Mouse (Mus musculus) myocyte (in vitro differentiated cells): Measurements from ENCODE around the gene Taf1c. TPM values are rescaled to one million over a fixed set of nuclear protein-coding genes. Genes with fewer than 3 reads are reported as not detected.

Source experiments
- H3K27me3 ChIP-seq: one replicate; pipeline ENCODE4 v1.6.1; 2011; ENCODE audit not compliant: control insufficient read depth, insufficient read depth, insufficient read length
- H3K36me3 ChIP-seq: one replicate; pipeline ENCODE4 v1.6.1; 2011; ENCODE audit not compliant: control insufficient read depth, insufficient read depth
- H3K4me2 ChIP-seq: one replicate; pipeline ENCODE4 v1.6.1; 2011; ENCODE audit warnings: low read depth, control low read depth
- H3K4me3 ChIP-seq: one replicate; pipeline ENCODE4 v1.5.1; 2011; ENCODE audit warnings: mild to moderate bottlenecking, control low read depth, moderate library complexity
- H3K79me2 ChIP-seq: one replicate; pipeline ENCODE4 v1.6.1; 2011; ENCODE audit not compliant: control insufficient read depth, insufficient read depth
- H3ac ChIP-seq: one replicate; pipeline ENCODE4 v1.6.1; 2011; ENCODE audit not compliant: control insufficient read depth, insufficient read length
- CEBPB ChIP-seq: IDR thresholded peaks from 2 replicates; pipeline ENCODE4 v1.6.1; 2011; ENCODE audit warnings: mild to moderate bottlenecking, moderate library complexity; ENCODE audit not compliant: poor library complexity, insufficient read depth, severe bottlenecking
- E2F4 ChIP-seq: IDR thresholded peaks from one replicate; pipeline ENCODE4 v1.6.1; 2011; ENCODE audit warnings: mild to moderate bottlenecking, control low read depth, moderate library complexity; ENCODE audit not compliant: insufficient read depth
- MAX ChIP-seq: IDR thresholded peaks from one replicate; pipeline ENCODE4 v1.6.1; 2011; ENCODE audit warnings: low read depth, mild to moderate bottlenecking, control low read depth
- MYOD1 ChIP-seq, 3 experiments: IDR thresholded peaks; one replicate each; pipeline ENCODE4 v1.6.1; 2011; ENCODE audit warnings: control low read depth in 2 of 3, low read depth in 2 of 3, mild to moderate bottlenecking in 2 of 3, moderate library complexity in 1 of 3; ENCODE audit not compliant: insufficient read length in 2 of 3, control insufficient read depth in 1 of 3
- MYOG ChIP-seq, 3 experiments: IDR thresholded peaks; one replicate each; pipeline ENCODE4 v1.6.1; 2011; ENCODE audit warnings: control low read depth in 2 of 3, low read depth in 2 of 3, mild to moderate bottlenecking in 2 of 3; ENCODE audit not compliant: insufficient read length in 2 of 3, control insufficient read depth in 1 of 3, insufficient read depth in 1 of 3
- POLR2A ChIP-seq: IDR thresholded peaks from one replicate; pipeline ENCODE4 v1.6.1; 2011; ENCODE audit warnings: low read depth, mild to moderate bottlenecking, control low read depth, moderate library complexity; ENCODE audit not compliant: insufficient read length
- POLR2AphosphoS2 ChIP-seq: IDR thresholded peaks from one replicate; pipeline ENCODE4 v1.6.1; 2011; ENCODE audit warnings: low read depth, control low read depth; ENCODE audit not compliant: insufficient read length
- REST ChIP-seq: IDR thresholded peaks from one replicate; pipeline ENCODE4 v1.6.1; 2011; ENCODE audit warnings: mild to moderate bottlenecking, control low read depth, moderate library complexity; ENCODE audit not compliant: insufficient read depth, insufficient read length
- SRF ChIP-seq: IDR thresholded peaks from one replicate; pipeline ENCODE4 v1.6.1; 2011; ENCODE audit warnings: low read depth; ENCODE audit not compliant: control insufficient read depth, insufficient read length
- TCF12 ChIP-seq: IDR thresholded peaks from one replicate; pipeline ENCODE4 v1.6.1; 2011; ENCODE audit warnings: mild to moderate bottlenecking, control low read depth; ENCODE audit not compliant: poor library complexity, insufficient read depth, severe bottlenecking
- TCF3 ChIP-seq: IDR thresholded peaks from one replicate; pipeline ENCODE4 v1.6.1; 2011; ENCODE audit warnings: low read depth, control low read depth; ENCODE audit not compliant: insufficient read length
- USF1 ChIP-seq: IDR thresholded peaks from one replicate; pipeline ENCODE4 v1.6.1; 2011; ENCODE audit warnings: low read depth, mild to moderate bottlenecking, control low read depth, moderate library complexity
- polyA plus RNA-seq: library from polyadenylated mRNA; unstranded; fragments of >200 nt; fragmentation: generic; extraction: Trizol; gene quantifications from one replicate; pipeline ENCODE4 v1.2.1, GENCODE M21; 2012; ENCODE audit warnings: missing spikeins

Gene Taf1c
- polyA plus RNA-seq, 1 experiment: 6.8 TPM

DNA sequence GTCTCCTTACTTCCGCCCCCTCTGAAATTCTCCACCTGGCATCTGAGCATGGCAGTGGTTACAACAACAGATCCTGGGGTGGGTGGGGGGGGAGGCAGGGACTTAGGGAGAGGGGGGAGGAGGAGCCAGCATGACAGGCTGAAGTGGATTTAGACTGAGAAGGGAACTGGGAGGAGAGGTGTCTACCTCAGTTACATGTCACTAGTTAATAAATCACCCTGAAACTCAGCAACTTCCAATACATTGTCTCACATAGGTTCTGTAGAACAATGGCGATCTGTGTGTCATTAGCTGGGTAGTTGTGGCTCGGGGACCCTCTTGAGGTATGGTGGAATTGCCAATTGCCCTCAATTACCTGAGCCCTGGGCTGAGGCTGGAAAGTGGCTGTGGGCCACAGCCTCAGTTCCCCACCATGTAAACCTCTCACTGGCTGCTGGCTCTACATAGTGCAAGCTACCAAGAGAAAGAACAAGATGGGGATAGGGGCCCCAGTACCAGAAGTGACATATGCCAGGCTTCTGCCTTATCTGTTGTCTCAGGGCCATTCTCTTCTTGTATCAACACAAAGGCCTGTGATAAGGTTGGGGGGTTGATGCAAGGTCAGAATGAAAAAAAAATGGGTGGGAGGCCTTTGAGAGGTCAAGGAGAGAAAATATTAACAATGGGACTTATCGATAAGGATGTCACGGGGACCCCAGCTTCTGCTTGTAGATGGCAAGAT, 24.4 kb downstream of the Taf1c start:
- no peak overlapping the region for H3ac ChIP-seq

DNA sequence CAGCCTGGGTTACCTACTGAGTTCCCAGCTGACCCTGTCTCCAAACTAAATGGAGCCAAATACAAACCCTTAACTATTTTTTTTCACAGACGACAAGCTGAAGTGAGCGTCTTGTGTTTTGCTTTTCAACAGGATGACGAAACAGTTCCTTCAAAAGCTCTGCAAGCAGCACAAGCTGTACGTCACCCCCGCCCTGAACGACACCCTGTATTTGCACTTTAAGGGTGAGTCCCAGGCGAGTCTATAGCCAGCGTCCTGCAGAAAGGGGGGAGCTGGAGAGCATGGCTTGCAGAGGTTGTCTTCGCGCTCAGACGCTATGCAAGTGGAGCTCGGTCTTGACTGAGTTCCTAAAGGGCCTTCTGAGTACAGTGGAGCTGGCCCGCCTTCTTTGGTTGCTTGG, 25.9 kb downstream of the Taf1c start:
- H3K4me3 ChIP-seq: no peak overlapping the region
- H3K4me2 ChIP-seq: no peak overlapping the region
- H3K79me2 ChIP-seq: no peaks in the 10 kb centered on the region
- TF ChIP-seq TCF12: no peak
- TF ChIP-seq REST: no peak
- no peak for TF ChIP-seq POLR2A
- TF ChIP-seq TCF3: no peak
- TF ChIP-seq E2F4: no peak
- no peaks in the 10 kb centered on the region for H3K36me3 ChIP-seq
- peaks cover 68% of the 10 kb centered on the region for H3K27me3 ChIP-seq
- no peak overlapping the region for H3ac ChIP-seq

More for the DNA sequence above, 24.4 kb downstream of the Taf1c start:
- TF ChIP-seq SRF (no peak), MYOG (IDR thresholded peaks at IDR 0.05; ENCODE audit: control insufficient read depth in 1 of 3, insufficient read depth in 1 of 3, insufficient read length in 2 of 3, low read depth in 2 of 3) (no peak), POLR2A (no peak), POLR2AphosphoS2 (no peak), REST (no peak), USF1 (no peak), TCF12 (no peak), MAX (no peak), MYOD1 (IDR thresholded peaks at IDR 0.05; ENCODE audit: control insufficient read depth in 1 of 3, insufficient read length in 2 of 3, low read depth in 2 of 3) (no peak), TCF3 (no peak), CEBPB (no peak), E2F4 (no peak)
- H3K79me2 ChIP-seq: no peaks in the 10 kb centered on the region
- peaks cover 68% of the 10 kb centered on the region for H3K27me3 ChIP-seq
- no peaks in the 10 kb centered on the region for H3K36me3 ChIP-seq
- no peak overlapping the region for H3K4me2 ChIP-seq
- no peak overlapping the region for H3K4me3 ChIP-seq

DNA sequence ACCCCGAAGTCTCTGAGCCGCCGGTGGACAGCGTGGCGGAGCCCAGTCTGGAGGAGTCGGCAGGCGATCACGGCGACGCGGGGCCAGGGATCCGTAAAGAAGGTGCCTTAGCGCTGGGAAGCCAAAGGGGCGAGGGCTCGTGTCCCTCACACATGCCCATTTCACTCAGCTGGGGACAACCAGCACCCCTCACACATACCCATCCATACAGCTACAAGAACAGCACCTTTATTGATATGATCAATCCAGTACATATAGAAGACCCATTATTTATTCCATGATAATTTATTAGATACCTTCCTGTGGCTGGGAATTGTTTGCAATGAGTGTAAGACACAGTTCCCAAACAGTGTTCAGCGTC, 29.7 kb downstream of the Taf1c start:
- Histone ChIP-seq H3K36me3 (no peaks in the 10 kb centered on the region), H3K79me2 (no peaks in the 10 kb centered on the region), H3K4me3 (peak overlapping the region; percentile 30), H3ac (peak overlapping the region; percentile 76), H3K4me2 (peak overlapping the region; percentile 96), H3K27me3 (peaks cover 42% of the 10 kb centered on the region)
- no peak for TF ChIP-seq REST
- TF ChIP-seq MYOG (IDR thresholded peaks at IDR 0.05; ENCODE audit: control insufficient read depth in 1 of 3, insufficient read depth in 1 of 3, insufficient read length in 2 of 3, low read depth in 2 of 3): peak in 1 of 3 experiments; percentile 4

DNA sequence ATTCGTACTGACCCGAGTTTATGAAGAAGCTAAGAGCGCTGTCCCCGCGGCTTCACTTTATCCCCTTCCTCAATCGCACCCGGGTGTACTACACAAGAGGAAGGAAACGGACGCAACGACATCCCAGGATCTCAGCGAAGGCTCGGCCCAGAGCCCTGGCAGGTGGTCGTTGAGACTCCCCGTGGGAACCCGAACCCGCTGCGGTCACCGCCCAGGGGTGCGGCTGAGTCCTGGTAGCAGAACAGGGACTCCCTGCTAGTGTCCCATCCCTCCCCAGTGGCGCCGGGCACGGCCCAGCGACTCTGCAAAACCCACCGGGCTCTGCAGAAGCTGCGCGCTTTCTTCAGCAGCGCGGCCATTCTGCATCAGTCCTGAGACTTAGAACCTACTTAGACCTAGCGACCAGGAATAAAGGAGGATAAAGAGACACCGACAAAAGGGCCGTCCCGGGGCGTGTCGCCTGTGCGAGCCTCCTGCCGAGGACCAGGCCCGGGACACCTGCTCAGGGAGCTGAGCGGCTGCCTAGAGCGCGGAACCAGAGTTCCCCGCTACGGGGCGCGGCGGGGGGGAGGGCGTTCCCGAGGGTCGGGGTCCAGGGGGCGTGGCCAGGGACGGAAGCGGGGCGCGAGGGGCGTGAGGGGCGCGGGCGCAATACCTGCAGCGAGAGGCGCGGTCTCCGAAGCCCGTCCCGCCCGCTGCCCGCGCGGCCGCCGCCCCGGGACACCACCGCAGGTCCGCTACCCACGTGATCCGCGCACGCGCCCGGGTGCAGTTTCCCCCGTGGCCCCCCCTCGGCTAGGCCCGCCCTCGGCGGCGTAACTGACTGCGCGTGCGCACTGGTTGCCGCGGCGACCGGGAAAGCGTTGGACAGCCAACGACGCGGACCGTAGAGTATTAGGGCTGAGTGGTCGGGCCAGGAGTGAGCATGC, 30.3 kb downstream of the Taf1c start, which contains the start of the genes Hsdl1 and Dnaaf1:
Gene Hsdl1 (minus strand): TSS at position 747 of the 929 bp plus-strand sequence.
Gene Dnaaf1 (plus strand): TSS at position 799 of the 929 bp plus-strand sequence.
- Histone ChIP-seq H3K4me2 (peak within 1 kb of the TSS; percentile 96), H3K79me2 (no peaks in the 10 kb centered on the region), H3ac (peak within 1 kb of the TSS; percentile 76), H3K36me3 (no peaks in the 10 kb centered on the region), H3K4me3 (peak within 1 kb of the TSS; percentile 30), H3K27me3 (peaks cover 35% of the 10 kb centered on the region)
- peak; percentile 72 for TF ChIP-seq USF1
- no peak for TF ChIP-seq CEBPB
- peak; percentile 93 for TF ChIP-seq POLR2A
- no peak for TF ChIP-seq E2F4
- TF ChIP-seq MAX: no peak
- peak in 1 of 3 experiments; percentile 27 for TF ChIP-seq MYOD1 (IDR thresholded peaks at IDR 0.05; ENCODE audit: control insufficient read depth in 1 of 3, insufficient read length in 2 of 3, low read depth in 2 of 3)
- no peak for TF ChIP-seq TCF3
- peak in 1 of 3 experiments; percentile 4 for TF ChIP-seq MYOG (IDR thresholded peaks at IDR 0.05; ENCODE audit: control insufficient read depth in 1 of 3, insufficient read depth in 1 of 3, insufficient read length in 2 of 3, low read depth in 2 of 3)
- peak; percentile 85 for TF ChIP-seq POLR2AphosphoS2
- no peak for TF ChIP-seq TCF12

DNA sequence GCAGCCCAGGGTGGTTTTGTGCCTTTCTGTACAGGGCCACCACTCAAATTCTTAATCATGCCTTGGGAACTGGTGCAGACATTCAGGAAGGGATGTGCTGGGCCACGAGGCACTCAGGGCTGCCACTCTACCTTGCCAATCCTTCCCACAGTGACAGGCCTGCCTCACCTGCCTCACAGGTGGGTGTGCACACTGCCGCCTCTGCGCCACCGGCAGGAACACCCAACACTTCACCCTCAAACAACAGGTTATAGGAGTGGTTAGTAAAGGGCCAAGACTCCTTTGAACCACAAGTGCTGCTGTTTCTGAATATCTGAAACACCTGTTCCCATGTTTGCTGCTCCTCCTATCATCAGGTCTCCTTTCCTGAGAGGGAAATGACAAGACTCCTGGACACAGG, 32.6 kb downstream of the Taf1c start:
- TF ChIP-seq SRF: no peak
- TF ChIP-seq MAX: no peak
- no peak for TF ChIP-seq MYOD1 (IDR thresholded peaks at IDR 0.05; ENCODE audit: control insufficient read depth in 1 of 3, insufficient read length in 2 of 3, low read depth in 2 of 3)
- TF ChIP-seq TCF12: no peak
- no peak for TF ChIP-seq POLR2A
- no peak for TF ChIP-seq CEBPB
- TF ChIP-seq MYOG (IDR thresholded peaks at IDR 0.05; ENCODE audit: control insufficient read depth in 1 of 3, insufficient read depth in 1 of 3, insufficient read length in 2 of 3, low read depth in 2 of 3): no peak
- TF ChIP-seq POLR2AphosphoS2: no peak
- TF ChIP-seq TCF3: no peak
- no peak for TF ChIP-seq E2F4
- no peak for TF ChIP-seq REST
- Histone ChIP-seq H3K79me2 (no peaks in the 10 kb centered on the region), H3K36me3 (no peaks in the 10 kb centered on the region), H3ac (no peak overlapping the region), H3K4me3 (no peak overlapping the region), H3K27me3 (peaks cover 16% of the 10 kb centered on the region), H3K4me2 (no peak overlapping the region)
